Mouse (Mus musculus) hindlimb bud, embryonic 11.5 days (tissue): Measurements from ENCODE around the gene Eif3a.

Experiments used
- DNase-seq: peaks from one replicate; pipeline ENCODE4 v3.0.0-alpha.2; 2012; ENCODE audit warnings: low read depth, low spot score; ENCODE audit errors: extremely low spot score

Gene Eif3a

DNA sequence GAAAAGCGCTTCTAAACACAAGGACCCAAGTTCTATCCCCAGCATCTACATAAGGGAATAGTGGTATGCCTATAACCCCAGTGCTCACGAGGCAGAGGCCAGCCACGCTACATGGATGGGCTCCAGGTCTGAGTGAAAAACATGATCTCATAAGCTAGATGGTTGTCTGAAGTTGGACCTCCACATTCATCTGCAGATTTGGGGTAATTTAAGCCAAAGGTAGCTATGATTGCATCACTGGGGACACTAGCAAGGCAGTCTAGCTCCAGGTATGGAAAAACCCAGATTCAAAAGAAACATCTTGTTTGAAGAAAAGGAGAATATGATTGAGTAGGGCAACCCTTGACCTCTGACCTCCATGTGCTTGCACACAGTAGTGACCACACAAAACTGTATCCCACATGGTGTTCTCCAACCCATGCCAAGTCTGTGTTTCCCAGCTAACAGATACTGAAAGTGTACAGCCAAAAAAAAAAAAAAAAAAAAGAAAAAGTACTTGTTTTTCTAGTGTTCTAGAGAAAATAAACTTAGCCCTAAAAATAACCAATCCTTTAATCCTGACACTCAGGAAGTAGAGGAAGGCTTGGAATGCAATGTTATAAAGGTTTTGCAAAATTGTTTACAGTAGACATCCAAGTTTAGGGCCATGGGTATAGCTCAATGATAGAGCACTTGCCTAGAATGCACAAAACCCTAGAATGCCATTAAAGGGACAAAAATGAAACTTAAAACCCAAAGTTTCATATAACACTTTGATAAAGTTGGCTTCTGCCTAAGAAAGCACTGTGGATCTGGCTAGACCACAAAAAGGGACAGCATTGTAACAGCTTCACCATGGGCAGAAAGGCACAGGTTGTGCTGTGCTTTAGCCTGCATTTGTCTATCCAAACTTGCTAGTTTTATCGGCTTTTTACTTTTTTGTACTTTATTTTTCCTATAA, 31.3 kb downstream of the Eif3a start:
- DNase-seq, result no peak

GRCm38 (mm10) chr19:60757099-60757785, 33.2 kb downstream of the Eif3a start:
- DNase-seq, result no peak

- no peak for DNase-seq
These were observed 34.0 kb downstream of the Eif3a start for GRCm38 (mm10) chr19:60756192-60757098.

- DNase-seq, result no peak
These were observed 34.8 kb downstream of the Eif3a start, which contains the start of gene Nanos1 for GRCm38 (mm10) chr19:60755438-60756191. Nanos1 (plus strand) TSS chr19:60755987.

- DNase-seq, result no peak
These were observed 42.7 kb downstream of the Eif3a start for GRCm38 (mm10) chr19:60747801-60748200.

- no peak for DNase-seq
These were observed 46.5 kb downstream of the Eif3a start for GRCm38 (mm10) chr19:60743767-60744547.

DNA sequence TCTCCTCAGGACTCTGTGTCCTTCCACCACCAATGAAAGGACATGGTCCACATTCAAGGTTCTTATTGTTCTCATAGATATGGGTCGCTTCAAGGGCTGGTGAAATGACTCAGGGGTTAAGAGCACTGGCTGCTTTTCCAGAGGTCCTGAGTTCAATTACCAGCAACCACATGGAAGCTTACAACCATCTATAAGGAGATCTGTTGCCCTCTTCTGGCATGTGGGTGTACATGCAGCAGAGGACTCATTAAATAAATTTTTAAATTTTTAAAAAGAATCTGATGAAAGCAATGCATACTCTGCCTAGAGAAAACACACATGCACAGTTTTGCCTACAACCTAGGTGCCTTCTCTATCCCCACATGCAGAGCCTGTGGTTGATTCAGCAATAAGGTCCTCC, 49.9 kb downstream of the Eif3a start:
- no peak for DNase-seq

DNA sequence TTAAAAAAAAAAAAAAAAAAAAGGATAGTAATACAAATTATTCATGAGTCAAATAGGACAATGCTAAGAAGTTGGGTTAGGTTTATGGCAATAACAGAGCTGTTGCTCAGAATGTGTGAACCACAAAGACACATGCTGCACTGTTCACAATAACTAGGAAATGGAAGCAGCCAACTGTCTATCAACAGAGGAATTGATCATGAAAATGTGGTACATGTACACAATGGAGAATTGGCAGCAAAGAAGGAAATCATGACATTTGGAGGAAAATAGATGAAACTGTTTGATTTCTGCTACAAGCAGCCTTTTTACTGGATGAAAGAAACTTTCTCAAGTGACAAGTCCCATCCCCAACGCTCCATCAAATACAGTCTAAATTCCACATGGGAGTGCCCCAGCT, 58.5 kb downstream of the Eif3a start:
- DNase-seq, result no peak

- DNase-seq, result no peak
These were observed 59.2 kb downstream of the Eif3a start for GRCm38 (mm10) chr19:60731299-60731698.

GRCm38 (mm10) chr19:60730281-60730852, 60.1 kb downstream of the Eif3a start:
- DNase-seq, result peak; percentile 14

GRCm38 (mm10) chr19:60716381-60716780, 74.1 kb downstream of the Eif3a start:
- DNase-seq, result no peak

DNA sequence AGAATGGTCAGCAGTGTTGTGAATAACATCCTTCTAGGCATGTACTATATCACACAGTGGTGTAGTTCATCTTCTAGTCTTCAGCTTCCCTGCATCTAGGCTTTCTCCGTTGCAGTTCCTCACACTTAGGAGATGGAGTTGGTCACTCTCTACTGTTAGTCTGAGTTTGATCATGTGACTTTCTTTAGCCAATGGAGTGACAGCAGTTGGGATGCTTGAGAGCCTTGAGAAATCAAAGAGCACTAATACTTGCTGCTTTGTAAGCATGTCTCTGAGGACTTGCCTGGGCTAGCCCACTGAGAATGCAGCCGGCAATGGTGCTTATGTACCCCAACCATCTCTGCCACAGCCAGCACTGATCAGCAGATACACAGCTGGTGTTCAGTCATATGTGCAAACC, 77.9 kb downstream of the Eif3a start:
- no peak for DNase-seq
